Mouse (Mus musculus): ENCODE results near the gene Kcng4.

Gene Kcng4

GRCm38 (mm10) chr8:119641058-119641457 lies 5.6 kb upstream of the Kcng4 start:
- DNase-seq (ENCODE audit: low spot score in 2 of 2): no peak

- DNase-seq (ENCODE audit: low spot score in 2 of 2): no peak
Observed at GRCm38 (mm10) chr8:119639798-119640197, 4.3 kb upstream of the Kcng4 start.

- DNase-seq (ENCODE audit: low spot score in 2 of 2): no peak
Observed at GRCm38 (mm10) chr8:119638261-119638660, 2.8 kb upstream of the Kcng4 start.

- no peak for DNase-seq (ENCODE audit: low spot score in 2 of 2)
Observed at GRCm38 (mm10) chr8:119637381-119637780, 1.9 kb upstream of the Kcng4 start.

GRCm38 (mm10) chr8:119636766-119637165 lies 1.3 kb upstream of the Kcng4 start:
- no peak for DNase-seq (ENCODE audit: low spot score in 2 of 2)

GRCm38 (mm10) chr8:119635958-119636357 lies 478 bp upstream of the Kcng4 start:
- DNase-seq (ENCODE audit: low spot score in 2 of 2): peak in 1 of 2 experiments; percentile 5

DNA sequence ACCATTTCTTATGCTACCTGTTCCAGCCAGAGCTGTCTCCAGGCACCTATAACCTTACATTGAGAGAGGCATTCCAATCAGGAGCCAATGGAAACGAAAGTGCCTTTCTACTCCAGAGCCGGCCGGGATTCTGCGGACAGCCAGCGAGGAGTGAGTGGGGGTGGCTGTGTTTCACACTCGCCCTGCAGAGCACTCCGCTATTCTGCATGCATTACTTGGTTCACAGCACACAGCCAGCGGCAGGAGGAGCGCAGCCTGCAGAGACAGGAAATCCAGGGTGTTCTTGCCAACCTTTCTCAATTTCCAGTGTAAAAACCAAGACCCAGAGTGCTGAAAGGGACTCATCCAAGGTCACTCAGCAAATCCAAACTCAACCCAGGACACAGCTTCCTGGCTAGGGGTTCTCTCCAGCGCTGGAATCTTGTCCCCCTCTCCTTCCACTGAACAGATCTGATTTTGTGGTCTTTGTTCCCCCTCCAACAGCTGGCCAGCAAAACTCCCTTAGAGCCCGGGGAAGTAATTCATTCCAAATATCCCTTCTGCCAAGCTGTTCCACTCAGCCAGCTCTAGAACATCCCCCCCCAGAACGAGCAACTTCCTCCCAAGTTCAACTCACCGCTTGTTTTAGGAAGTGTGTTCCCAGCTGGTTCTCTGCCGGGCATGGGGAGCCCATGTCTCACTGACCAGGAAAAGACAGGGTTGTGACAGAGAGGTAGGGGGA lies 704 bp downstream of the Kcng4 start:
- peak in 1 of 2 experiments; percentile 8 for DNase-seq (ENCODE audit: low spot score in 2 of 2)

GRCm38 (mm10) chr8:119632909-119633308 lies 2.6 kb downstream of the Kcng4 start:
- DNase-seq (ENCODE audit: low spot score in 2 of 2): no peak

- DNase-seq (ENCODE audit: low spot score in 2 of 2): no peak
Observed at GRCm38 (mm10) chr8:119632246-119632645, 3.2 kb downstream of the Kcng4 start.

DNA sequence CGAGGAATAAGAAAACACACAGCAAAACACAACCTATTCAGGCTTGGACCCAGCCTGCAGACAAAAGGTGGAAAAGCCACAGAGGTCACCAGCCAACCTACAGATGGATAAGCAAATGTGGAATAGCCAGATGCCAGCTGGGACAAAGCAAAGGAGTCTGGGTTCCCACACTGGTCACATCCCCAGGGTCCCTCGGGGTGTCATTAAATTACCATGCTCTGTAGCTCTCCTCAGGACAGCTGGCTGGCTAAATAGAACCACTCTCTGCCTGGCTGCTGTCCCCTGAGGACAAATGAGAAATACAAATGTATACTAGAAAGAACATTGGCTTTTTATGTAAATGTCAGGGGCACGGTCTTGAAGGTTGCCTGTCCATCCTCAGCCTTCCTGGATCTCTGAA lies 4.6 kb downstream of the Kcng4 start:
- DNase-seq (ENCODE audit: low spot score in 2 of 2): no peak

GRCm38 (mm10) chr8:119627613-119628359 lies 7.7 kb downstream of the Kcng4 start:
- no peak for DNase-seq (ENCODE audit: low spot score in 2 of 2)

GRCm38 (mm10) chr8:119627199-119627598 lies 8.3 kb downstream of the Kcng4 start:
- no peak for DNase-seq (ENCODE audit: low spot score in 2 of 2)

DNA sequence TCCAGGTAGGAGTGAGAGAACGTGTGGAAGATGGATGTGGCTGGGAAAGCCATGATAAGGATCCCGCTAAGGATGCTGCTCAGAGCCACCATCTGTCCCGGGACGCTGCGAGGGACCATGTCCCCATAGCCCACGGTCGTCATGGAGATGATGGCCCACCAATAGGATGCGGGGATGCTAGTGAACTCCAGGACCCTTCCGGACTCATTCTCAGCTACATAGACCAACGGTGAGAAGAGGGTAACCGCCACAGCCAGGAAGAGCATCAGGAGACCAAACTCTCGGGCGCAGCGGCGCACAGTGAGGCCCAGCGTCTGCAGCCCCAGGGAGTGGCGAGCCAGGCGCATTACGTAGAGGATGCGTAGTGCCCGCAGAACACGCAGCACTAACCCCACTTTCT lies 9.7 kb downstream of the Kcng4 start:
- DNase-seq (ENCODE audit: low spot score in 2 of 2): no peak

DNA sequence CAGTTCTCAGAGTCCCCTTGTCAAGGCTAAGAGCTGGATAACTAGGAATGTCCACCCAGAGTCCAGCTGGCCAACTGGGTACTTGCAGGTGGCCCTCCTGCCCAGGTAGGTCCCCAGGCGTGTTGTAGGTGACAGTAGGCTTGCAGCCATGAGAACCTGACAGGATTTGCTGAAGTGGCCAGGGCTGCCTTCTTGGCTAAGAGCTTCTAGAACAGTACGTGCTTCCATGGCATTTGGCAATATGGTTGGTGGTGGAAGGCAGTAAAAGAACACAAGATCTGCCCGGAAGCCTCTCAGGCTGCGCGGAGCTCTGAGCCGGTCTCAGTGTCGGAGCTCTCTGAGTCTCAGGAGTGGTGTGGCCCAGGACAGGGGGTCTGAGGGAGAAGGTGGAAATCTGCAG lies 10.6 kb downstream of the Kcng4 start:
- DNase-seq (ENCODE audit: low spot score in 2 of 2): no peak

- DNase-seq (ENCODE audit: low spot score in 2 of 2): no peak
Observed at GRCm38 (mm10) chr8:119623744-119624143, 11.7 kb downstream of the Kcng4 start.

DNA sequence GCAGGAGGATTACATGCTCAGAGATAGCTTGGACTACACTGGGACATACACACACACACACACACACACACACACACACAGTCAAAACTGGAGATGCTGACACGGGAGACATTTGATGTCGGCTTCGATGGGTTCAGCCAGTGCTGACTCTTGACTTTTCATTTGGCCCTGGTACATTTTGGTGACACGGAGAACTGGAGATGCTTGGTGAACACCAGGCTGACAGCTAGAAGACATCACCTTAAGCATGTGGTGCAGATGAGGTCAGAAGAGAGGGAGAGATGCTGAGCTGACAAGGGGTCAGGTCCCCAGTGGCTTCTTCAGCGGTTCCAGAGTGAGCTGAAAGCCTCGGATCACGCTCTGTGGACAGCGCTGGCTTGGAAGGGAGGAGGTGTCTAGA lies 12.4 kb downstream of the Kcng4 start:
- no peak for DNase-seq (ENCODE audit: low spot score in 2 of 2)

- DNase-seq (ENCODE audit: low spot score in 2 of 2): no peak
Observed at GRCm38 (mm10) chr8:119622555-119622954, 12.9 kb downstream of the Kcng4 start.

DNA sequence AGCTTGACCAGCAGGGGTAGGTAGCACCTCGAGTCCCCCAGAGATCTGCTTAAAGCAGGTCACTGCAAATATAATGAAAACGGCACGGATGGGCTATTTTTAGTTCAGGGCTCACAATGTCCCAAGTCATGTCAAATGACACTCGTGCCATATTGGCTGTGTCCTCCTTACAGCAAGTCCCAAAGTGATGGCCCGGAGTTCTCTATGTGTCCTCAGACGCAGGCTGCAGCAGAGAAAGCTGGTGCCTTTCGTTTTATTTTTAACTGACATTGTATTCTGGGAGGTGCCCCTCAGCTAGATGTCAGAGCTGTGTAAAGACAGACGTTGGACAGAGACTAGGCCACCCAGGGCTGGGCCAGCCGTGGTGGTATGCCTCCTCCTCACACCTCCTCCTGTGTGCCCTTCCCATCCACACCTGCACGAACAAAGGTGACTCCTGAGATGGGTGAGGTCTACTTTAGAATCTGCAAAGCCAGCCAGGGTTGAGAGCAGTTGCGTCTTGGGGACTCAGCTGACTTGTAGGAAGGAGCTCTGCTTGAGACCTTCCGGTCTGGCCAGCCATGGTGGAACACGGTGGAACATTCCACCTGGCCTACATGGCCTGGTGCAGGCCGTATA lies 14.5 kb downstream of the Kcng4 start:
- DNase-seq (ENCODE audit: low spot score in 2 of 2): no peak

GRCm38 (mm10) chr8:119620116-119620840 lies 15.2 kb downstream of the Kcng4 start:
- no peak for DNase-seq (ENCODE audit: low spot score in 2 of 2)

DNA sequence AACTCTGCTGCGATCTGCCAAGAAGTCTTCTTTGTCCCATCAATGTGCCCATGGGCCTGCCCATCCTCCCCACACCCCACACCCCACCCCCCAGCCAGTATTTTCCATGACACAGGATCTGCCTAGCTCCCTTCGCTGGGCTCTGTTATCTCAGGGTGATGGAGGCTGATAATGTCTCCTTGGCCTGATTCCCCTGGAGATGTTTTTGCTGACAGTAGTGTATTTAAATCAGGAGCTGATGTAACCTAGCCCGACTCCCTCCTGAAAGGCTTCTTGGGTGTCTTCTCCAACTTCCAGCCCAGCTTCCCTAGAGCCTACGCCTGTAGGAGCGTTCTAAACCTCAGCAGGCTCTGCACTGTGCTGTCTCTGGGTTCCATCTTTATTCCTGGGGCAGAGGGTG lies 16.6 kb downstream of the Kcng4 start:
- no peak for DNase-seq (ENCODE audit: low spot score in 2 of 2)

- DNase-seq (ENCODE audit: low spot score in 2 of 2): no peak
Observed at GRCm38 (mm10) chr8:119617586-119617985, 17.9 kb downstream of the Kcng4 start.

DNA sequence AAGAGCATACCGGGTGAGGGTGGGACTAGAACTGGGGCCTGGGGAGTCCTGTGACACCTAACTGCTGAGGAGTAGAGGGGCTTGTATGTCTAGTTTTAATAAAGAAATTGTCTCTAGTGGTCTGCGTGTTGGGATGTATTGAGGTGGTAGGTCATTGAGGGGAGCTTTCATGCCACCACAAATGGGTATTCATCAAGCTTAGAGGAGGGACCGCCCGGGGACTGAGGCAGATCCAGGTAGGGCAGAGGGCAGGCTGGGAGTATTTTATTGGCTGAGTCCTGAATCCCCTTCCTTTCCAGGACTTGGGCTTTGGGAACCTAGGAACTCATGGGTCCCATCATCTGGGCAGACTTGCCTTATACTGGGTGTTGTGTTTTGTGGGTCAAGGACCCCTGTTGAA lies 18.7 kb downstream of the Kcng4 start:
- DNase-seq (ENCODE audit: low spot score in 2 of 2): no peak
